Mouse (Mus musculus) neural tube, embryonic 15.5 days (tissue): ENCODE results near the gene Lrmda. TPM values are rescaled to one million over a fixed set of nuclear protein-coding genes. Genes with fewer than 3 reads are reported as not detected.

Experiments
- ATAC-seq: fragments of 200-750 bp; cut with Nextera tagmentation; 2 replicates; pipeline ENCODE4 v1.8.0; 2017; ENCODE audit warnings: mild to moderate bottlenecking, moderate TSS enrichment, moderate library complexity; ENCODE audit not compliant: low FRiP score
- H3K27ac ChIP-seq: fragments of 300-500 bp; sonication (generic); replicated peaks from 2 replicates; pipeline ENCODE4 v1.5.1; 2015; ENCODE audit warnings: mild to moderate bottlenecking, inconsistent platforms
- H3K27me3 ChIP-seq: fragments of 300-500 bp; sonication (generic); replicated peaks from 2 replicates; pipeline ENCODE4 v1.6.1; 2015; ENCODE audit warnings: inconsistent platforms
- H3K36me3 ChIP-seq: fragments of 300-500 bp; sonication (generic); 2 replicates; pipeline ENCODE4 v1.6.1; 2015; ENCODE audit warnings: inconsistent platforms
- H3K4me1 ChIP-seq: fragments of 300-500 bp; sonication (generic); 2 replicates; pipeline ENCODE4 v1.6.1; 2015; ENCODE audit warnings: inconsistent platforms
- H3K4me2 ChIP-seq: fragments of 300-500 bp; sonication (generic); 2 replicates; pipeline ENCODE4 v1.6.1; 2015; ENCODE audit warnings: inconsistent platforms, mild to moderate bottlenecking, moderate library complexity
- H3K4me3 ChIP-seq: fragments of 300-500 bp; sonication (generic); replicated peaks from 2 replicates; pipeline ENCODE4 v1.5.1; 2015; ENCODE audit warnings: mild to moderate bottlenecking, inconsistent platforms
- H3K9ac ChIP-seq: fragments of 300-500 bp; sonication (generic); replicated peaks from 2 replicates; pipeline ENCODE4 v1.6.1; 2015; ENCODE audit warnings: mild to moderate bottlenecking, inconsistent platforms
- H3K9me3 ChIP-seq: fragments of 300-500 bp; sonication (generic); replicated peaks from 2 replicates; pipeline ENCODE4 v1.6.1; 2016; ENCODE audit warnings: inconsistent platforms
- WGBS: fragments of 180-500 bp; shearing (Covaris S2); methylation state at CpG from one replicate; pipeline ENCODE4 v1.1.7; 2015; ENCODE audit warnings: mixed read lengths; 5-methylcytosine and 5-hydroxymethylcytosine counted together
- polyA plus RNA-seq: library from polyadenylated mRNA; unstranded; fragments of >200 nt; fragmentation: Nextera tagmentation; extraction: Ambion mirVana; gene quantifications from 2 replicates; pipeline ENCODE4 v1.2.1, GENCODE M21; 2015

The Lrmda gene
- polyA plus RNA-seq, 1 experiment from 2014 or later = 0.68 TPM

GRCm38 (mm10) chr14:22744701-22745100 is 725.2 kb downstream of the Lrmda start:
- Histone ChIP-seq H3K9me3 (no peaks in the 10 kb centered on the region), H3K36me3 (no peaks in the 10 kb centered on the region), H3K27ac (no peak overlapping the region; the same call in 1 of the 2 replicates), H3K9ac (no peak overlapping the region), H3K4me2 (no peak overlapping the region; the same call in 1 of the 2 replicates), H3K4me3 (no peak overlapping the region), H3K27me3 (no peaks in the 10 kb centered on the region), H3K4me1 (peaks cover 18% of the 10 kb centered on the region)
- no peak for ATAC-seq
- 20% methylated on average over 5 of the region's 5 CpGs for WGBS

DNA sequence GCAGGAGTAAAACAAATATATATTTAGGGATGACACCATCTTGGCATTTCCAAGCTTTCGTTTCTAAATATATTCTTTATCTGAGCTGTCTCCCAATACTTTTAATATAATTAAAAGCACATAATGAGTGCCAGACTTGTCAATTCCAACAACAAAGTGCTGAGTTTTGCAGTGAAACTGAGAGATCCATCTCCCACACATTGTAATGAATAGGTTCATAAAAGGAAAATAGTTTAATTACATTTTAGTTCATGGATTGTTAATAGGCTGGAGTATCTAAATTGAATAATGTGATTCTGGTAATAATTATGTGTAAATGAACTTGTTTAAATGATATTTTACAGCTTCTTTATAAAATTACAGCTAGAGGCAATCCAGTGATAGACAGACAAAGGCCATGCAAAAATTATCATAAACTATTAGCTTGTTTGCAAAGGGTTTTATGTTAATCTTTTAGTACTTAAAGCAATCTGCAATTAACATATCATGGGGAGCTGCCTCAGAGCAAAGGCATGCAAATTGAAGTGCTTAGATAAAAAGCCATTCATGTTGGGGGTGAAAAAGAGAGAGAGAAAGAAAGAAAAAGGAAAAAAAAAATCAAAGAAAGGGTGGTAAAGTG is 725.9 kb downstream of the Lrmda start:
- H3K4me1 ChIP-seq = peaks cover 18% of the 10 kb centered on the region
- no peaks in the 10 kb centered on the region for H3K27me3 ChIP-seq
- no peak for ATAC-seq
- H3K9ac ChIP-seq = no peak overlapping the region
- peak overlapping the region; percentile 56; the same call in 1 of the 2 replicates for H3K27ac ChIP-seq
- H3K4me3 ChIP-seq = no peak overlapping the region
- H3K36me3 ChIP-seq = no peaks in the 10 kb centered on the region
- H3K4me2 ChIP-seq = no peak overlapping the region
- 30% methylated on average over 1 of the region's 1 CpGs for WGBS
- H3K9me3 ChIP-seq = no peaks in the 10 kb centered on the region

DNA sequence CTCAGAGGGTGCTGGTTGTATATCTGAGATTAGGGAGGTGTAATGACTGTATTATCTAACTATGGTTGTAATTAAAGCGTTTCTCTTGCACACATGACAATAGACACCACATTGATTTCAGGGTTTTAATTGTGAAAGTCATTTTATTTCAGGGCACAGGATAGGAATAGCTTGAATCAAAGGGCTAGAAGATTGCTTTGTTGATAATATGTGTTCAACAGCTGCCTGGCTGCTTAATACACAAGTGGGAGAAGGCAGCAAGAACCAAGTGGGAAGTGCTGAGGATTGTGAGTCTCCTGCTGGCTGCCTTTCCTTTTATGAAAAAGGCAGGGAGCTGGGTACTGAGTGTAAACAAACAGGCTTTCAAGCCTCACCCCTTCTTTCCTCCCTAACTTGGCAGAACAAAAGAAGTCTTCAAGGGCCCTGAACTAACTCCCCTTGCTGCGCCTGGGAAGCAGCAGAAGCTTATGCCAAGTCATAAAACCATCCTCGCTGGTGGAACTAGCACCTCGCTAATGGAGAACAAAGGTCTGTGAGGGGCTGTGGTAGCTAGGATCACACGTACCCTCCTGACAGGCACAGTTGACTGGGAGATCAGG is 726.5 kb downstream of the Lrmda start:
- Histone ChIP-seq H3K4me3 (no peak overlapping the region), H3K9me3 (no peaks in the 10 kb centered on the region), H3K9ac (no peak overlapping the region), H3K36me3 (no peaks in the 10 kb centered on the region), H3K27me3 (no peaks in the 10 kb centered on the region), H3K4me2 (peak overlapping the region; percentile 9; the same call in 1 of the 2 replicates), H3K4me1 (peaks cover 18% of the 10 kb centered on the region), H3K27ac (peak overlapping the region; percentile 56)
- ATAC-seq = no peak
- 8% methylated on average over 5 of the region's 5 CpGs for WGBS

DNA sequence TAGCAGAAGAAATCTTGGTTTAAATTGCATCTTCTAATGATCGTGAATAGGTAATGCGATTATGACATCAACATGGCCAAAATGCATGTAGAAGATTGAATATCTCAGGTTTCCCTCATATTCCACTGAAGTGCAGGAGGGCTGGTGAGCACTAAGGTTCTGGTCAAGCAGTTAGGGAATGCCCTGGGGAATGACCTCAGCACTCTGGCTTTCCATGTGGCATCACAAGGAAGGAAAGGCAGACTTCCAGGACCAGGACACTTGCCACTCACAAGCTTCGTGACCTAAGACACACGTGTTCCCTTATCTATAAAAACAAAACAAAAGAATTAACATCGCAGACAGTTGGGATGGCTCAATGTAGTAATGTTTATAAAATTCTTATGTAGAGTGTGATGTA is 728.3 kb downstream of the Lrmda start:
- no peak overlapping the region for H3K4me2 ChIP-seq
- no peaks in the 10 kb centered on the region for H3K9me3 ChIP-seq
- no peaks in the 10 kb centered on the region for H3K36me3 ChIP-seq
- WGBS = 97% methylated on average over 5 of the region's 5 CpGs
- no peaks in the 10 kb centered on the region for H3K27me3 ChIP-seq
- H3K4me3 ChIP-seq = no peak overlapping the region
- peaks cover 18% of the 10 kb centered on the region for H3K4me1 ChIP-seq
- H3K27ac ChIP-seq = no peak overlapping the region
- no peak for ATAC-seq
- H3K9ac ChIP-seq = no peak overlapping the region

GRCm38 (mm10) chr14:22750409-22750808 is 730.9 kb downstream of the Lrmda start:
- no peaks in the 10 kb centered on the region for H3K27me3 ChIP-seq
- ATAC-seq = no peak
- H3K36me3 ChIP-seq = no peaks in the 10 kb centered on the region
- peaks cover 10% of the 10 kb centered on the region for H3K4me1 ChIP-seq
- H3K4me3 ChIP-seq = no peak overlapping the region
- no peak overlapping the region for H3K27ac ChIP-seq
- H3K9me3 ChIP-seq = no peaks in the 10 kb centered on the region
- no peak overlapping the region for H3K4me2 ChIP-seq
- no peak overlapping the region for H3K9ac ChIP-seq

DNA sequence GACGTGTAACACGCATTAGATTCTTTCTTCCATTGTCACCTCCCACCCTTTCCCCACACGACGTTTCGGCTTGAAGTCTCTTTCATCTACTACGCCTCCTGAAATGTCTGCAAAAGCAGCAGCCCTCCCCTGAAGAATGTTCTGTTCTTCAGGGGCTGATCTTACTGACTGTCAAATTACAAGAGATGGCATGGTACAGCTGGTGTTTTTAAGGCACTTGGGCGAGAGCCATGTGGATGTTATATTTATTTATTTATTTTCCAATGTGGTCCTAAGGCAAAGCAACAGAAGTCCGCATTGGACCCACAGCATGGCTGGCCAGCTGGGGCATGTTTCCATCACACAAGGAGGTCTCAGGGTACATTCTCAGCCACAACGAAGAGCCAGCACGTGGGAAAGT is 731.8 kb downstream of the Lrmda start:
- ATAC-seq = no peak
- no peaks in the 10 kb centered on the region for H3K36me3 ChIP-seq
- 87% methylated on average over 10 of the region's 10 CpGs for WGBS
- H3K9ac ChIP-seq = no peak overlapping the region
- peaks cover 2% of the 10 kb centered on the region for H3K4me1 ChIP-seq
- H3K27me3 ChIP-seq = no peaks in the 10 kb centered on the region
- H3K4me3 ChIP-seq = no peak overlapping the region
- H3K4me2 ChIP-seq = no peak overlapping the region
- H3K9me3 ChIP-seq = no peaks in the 10 kb centered on the region
- no peak overlapping the region for H3K27ac ChIP-seq

GRCm38 (mm10) chr14:22754633-22755032 is 735.1 kb downstream of the Lrmda start:
- no peak overlapping the region for H3K27ac ChIP-seq
- ATAC-seq = no peak
- no peaks in the 10 kb centered on the region for H3K9me3 ChIP-seq
- H3K36me3 ChIP-seq = no peaks in the 10 kb centered on the region
- no peaks in the 10 kb centered on the region; the same call in 1 of the 2 replicates for H3K27me3 ChIP-seq
- H3K4me3 ChIP-seq = no peak overlapping the region
- 0 out of 2 replicates have a peak, but pooled peaks cover 3% of the 10 kb centered on the region for H3K4me1 ChIP-seq
- no peak overlapping the region for H3K4me2 ChIP-seq
- H3K9ac ChIP-seq = no peak overlapping the region
- WGBS = 92% methylated on average over 5 of the region's 5 CpGs

- H3K27ac ChIP-seq = no peak overlapping the region
- ATAC-seq = no peak
Observed at GRCm38 (mm10) chr14:22757493-22757892, 738.0 kb downstream of the Lrmda start.

DNA sequence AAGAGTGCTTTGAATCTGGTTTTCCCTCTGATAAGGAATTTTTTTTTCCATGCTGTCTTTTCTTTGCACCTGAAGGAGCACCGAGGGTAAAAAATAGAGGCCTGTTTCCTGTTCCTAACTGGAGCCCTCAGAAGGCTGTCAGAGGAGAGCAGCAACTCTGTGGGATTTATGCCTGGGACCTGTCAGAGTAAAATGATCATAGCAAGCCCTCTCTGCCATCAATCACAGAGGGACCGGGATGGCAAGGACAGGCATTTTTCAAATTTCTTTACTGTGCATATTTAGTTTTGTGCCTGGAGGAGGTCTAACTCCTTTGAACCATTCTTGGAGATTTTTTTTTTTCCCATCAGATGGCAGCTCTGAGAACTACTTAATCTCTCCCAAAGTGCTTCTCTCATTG is 739.7 kb downstream of the Lrmda start:
- Histone ChIP-seq H3K4me1 (peaks cover 18% of the 10 kb centered on the region), H3K4me3 (no peak overlapping the region), H3K4me2 (no peak overlapping the region), H3K9ac (no peak overlapping the region), H3K9me3 (no peaks in the 10 kb centered on the region), H3K27me3 (no peaks in the 10 kb centered on the region; the same call in 1 of the 2 replicates), H3K36me3 (no peaks in the 10 kb centered on the region), H3K27ac (no peak overlapping the region)
- WGBS = 41% methylated on average over 2 of the region's 2 CpGs
- no peak for ATAC-seq

More at GRCm38 (mm10) chr14:22757493-22757892, 738.0 kb downstream of the Lrmda start:
- no peak overlapping the region for H3K4me3 ChIP-seq
- H3K4me1 ChIP-seq = peaks cover 18% of the 10 kb centered on the region
- H3K9me3 ChIP-seq = no peaks in the 10 kb centered on the region
- H3K9ac ChIP-seq = no peak overlapping the region
- WGBS = 89% methylated on average over 3 of the region's 3 CpGs
- no peaks in the 10 kb centered on the region; the same call in 1 of the 2 replicates for H3K27me3 ChIP-seq
- H3K36me3 ChIP-seq = no peaks in the 10 kb centered on the region
- H3K4me2 ChIP-seq = no peak overlapping the region

GRCm38 (mm10) chr14:22759673-22760072 is 740.2 kb downstream of the Lrmda start:
- H3K4me2 ChIP-seq = no peak overlapping the region
- no peaks in the 10 kb centered on the region; the same call in 1 of the 2 replicates for H3K27me3 ChIP-seq
- no peak overlapping the region for H3K27ac ChIP-seq
- ATAC-seq = no peak
- peaks cover 18% of the 10 kb centered on the region for H3K4me1 ChIP-seq
- H3K36me3 ChIP-seq = no peaks in the 10 kb centered on the region
- H3K9ac ChIP-seq = no peak overlapping the region
- no peaks in the 10 kb centered on the region for H3K9me3 ChIP-seq
- no peak overlapping the region for H3K4me3 ChIP-seq

DNA sequence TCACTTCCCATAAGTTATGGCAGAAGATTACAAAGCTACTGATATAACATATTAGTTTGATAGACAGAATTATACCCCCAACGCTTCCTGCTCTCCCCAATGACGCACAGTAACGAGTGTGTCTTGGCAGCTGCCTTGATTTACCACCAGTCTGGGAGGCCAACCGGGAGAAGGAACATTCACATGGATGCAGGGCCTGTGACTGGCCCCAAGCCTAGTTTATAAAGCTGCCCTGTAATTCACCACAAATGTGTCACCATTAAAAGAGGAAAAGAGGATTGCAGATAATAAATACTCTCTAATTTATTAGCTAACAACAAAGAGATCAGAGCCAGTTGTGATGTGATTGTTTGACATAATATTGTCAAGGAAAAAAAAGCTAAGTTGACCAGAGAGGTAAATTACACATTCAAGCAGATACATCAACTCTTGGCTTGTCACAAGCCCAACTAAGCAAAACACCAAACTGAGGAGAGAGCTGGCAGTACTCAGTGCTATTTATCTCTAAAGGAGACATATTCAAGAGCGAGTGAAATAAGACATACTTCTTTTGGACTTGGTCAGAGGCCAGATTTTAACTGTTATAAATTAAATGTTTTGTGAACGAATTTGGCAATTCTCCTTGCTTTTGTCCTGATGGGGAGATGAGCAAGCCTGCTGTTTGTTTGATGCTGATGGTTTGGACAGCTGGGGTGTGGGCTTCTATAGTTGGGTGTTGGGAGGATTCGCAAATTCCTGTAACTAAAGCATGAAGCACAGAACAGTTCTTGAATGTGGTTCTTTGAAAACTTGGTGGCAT is 740.9 kb downstream of the Lrmda start:
- no peak overlapping the region for H3K27ac ChIP-seq
- no peak overlapping the region for H3K4me2 ChIP-seq
- no peaks in the 10 kb centered on the region for H3K9me3 ChIP-seq
- no peak overlapping the region for H3K9ac ChIP-seq
- no peak overlapping the region for H3K4me3 ChIP-seq
- H3K36me3 ChIP-seq = no peaks in the 10 kb centered on the region
- H3K27me3 ChIP-seq = no peaks in the 10 kb centered on the region; the same call in 1 of the 2 replicates
- ATAC-seq = no peak; the same call in 1 of the 2 replicates
- WGBS = 21% methylated on average over 7 of the region's 7 CpGs
- peaks cover 18% of the 10 kb centered on the region for H3K4me1 ChIP-seq

DNA sequence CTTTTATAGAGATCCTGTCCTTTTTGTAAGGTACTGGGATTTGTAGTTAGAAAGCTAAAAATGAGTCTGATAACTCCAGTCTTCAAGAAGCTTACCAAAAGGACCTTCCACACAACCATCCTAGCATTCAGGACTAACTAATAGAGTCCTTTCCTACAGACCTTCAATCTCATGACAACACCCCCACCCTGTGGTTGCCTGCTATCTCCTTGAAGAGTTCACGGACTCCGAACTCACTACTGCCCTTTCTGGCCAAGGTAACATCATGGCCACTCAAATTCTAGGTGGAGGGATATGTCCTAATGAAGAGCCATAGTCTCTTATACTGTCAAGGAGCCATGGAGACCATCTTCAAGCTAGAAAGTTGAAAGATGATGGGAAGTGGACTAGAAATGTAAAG is 762.2 kb downstream of the Lrmda start:
- Histone ChIP-seq H3K36me3 (no peaks in the 10 kb centered on the region), H3K4me2 (no peak overlapping the region), H3K27ac (no peak overlapping the region), H3K9ac (no peak overlapping the region), H3K4me3 (no peak overlapping the region), H3K27me3 (peaks cover 3% of the 10 kb centered on the region; the same call in 1 of the 2 replicates), H3K9me3 (no peaks in the 10 kb centered on the region), H3K4me1 (peaks cover 15% of the 10 kb centered on the region)
- WGBS = 95% methylated on average over 2 of the region's 2 CpGs
- no peak for ATAC-seq
